Mouse (Mus musculus) bone marrow macrophage, adult 2 months (primary cell): ENCODE data around the gene Pde3a.

Source experiments
- CTCF ChIP-seq: IDR thresholded peaks from 2 replicates; pipeline ENCODE4 v1.5.1; 2012; ENCODE audit warnings: low read depth, mild to moderate bottlenecking, low read length, moderate library complexity
- POLR2A ChIP-seq: IDR thresholded peaks from 2 replicates; pipeline ENCODE4 v1.6.1; 2012; ENCODE audit warnings: mild to moderate bottlenecking, low read depth, low read length, borderline replicate concordance

DNA sequence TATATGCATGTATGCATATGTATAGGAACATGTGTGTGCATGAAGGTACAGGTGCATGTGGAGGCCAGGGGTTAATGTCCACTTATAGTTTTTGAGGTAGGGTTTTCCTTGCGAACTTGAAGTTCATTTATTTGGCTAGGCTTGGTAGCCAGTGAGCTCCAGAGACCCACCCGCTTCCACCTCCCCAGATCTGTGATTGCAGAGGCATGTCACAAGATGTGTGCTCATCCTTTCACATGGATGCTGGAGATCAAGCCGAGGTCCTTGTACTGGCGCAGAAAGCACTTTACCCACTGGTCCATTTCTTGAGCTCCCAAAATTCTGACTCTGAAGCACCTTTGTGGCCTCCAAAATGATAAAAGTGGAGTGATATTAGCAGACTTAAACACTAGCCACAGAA is 245.8 kb downstream of the Pde3a start:
- TF ChIP-seq CTCF: no peak
- no peak for TF ChIP-seq POLR2A
